Mouse (Mus musculus) thymus, adult 2 months (tissue): ENCODE data around the gene Nol12.

Source experiments
- CTCF ChIP-seq: fragments of 200-500 bp; IDR thresholded peaks from 2 replicates; pipeline ENCODE4 v1.5.1; 2012; ENCODE audit warnings: mild to moderate bottlenecking, control low read depth, low read length, moderate library complexity, borderline replicate concordance; ENCODE audit not compliant: control insufficient read depth, poor library complexity, insufficient read depth; ENCODE audit errors: extremely low read depth
- POLR2A ChIP-seq: fragments of 200-500 bp; IDR thresholded peaks from 2 replicates; pipeline ENCODE4 v1.6.1; 2012; ENCODE audit warnings: mild to moderate bottlenecking, low read length, control low read depth, moderate library complexity; ENCODE audit not compliant: control insufficient read depth, poor library complexity, insufficient read depth; ENCODE audit errors: extremely low read depth

DNA sequence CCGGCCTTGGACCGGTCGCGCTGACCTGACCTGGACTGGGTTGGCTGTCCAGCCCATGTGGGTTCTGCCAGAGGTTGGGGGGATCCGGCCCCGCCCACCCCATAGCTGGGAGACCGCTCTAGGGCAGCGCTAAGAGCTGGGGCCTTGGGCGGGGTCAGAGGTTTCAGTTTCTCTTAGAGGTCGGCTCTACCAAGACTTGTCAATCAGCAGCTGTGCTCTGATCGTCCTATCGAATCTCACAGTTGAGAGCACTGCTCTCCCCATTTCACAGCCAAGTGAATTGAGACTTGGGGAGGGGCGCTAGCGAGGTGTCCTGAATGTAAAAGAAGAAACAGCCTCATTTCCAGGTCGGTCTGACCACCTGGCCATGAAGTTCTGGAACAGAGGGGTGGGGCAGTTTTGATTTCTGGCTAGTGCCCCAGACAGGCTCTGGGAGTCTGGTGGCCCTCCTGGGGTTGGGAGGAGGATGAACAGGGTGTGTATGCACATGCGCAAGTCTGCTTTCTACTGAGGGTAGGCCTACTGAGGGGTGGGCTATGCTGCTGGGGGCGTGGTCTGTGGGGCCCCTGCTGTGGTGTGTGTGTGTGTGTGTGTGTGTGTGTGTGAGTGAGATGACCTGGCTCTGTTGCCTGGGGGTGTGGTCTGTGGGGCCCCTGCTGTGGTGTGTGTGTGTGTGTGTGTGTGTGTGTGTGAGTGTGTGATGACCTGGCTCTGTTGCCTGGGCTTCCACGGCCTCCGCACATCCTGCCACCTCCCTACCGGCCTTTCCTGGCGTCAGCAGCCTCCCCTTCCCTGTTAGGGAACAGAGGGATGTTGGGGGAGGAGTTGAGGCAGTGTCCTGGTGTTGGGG is 48.9 kb downstream of the Nol12 start:
- TF ChIP-seq CTCF (no peak), POLR2A (no peak)
